Mouse (Mus musculus): ENCODE measurements around the gene Tpst1.

DNA sequence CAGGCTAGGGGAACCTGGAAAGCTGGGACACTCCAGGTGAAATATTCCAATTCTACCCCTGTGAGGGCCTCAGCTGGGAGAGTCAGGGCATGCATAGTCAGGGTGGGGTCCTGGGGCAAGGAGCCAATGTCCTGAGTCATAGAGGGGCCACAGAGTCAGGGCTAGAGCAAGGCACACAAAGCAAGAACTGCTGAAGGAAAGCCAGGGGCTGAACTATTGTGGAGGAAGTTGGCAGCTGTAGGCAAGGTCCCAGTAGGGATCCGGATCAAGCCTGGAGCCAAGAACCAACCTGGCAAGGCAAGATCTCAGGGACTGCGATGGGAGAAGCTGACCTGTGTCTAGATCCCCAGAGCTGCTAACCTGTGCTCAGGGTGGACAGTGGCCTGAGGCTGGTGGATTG lies 9.4 kb upstream of the Tpst1 start:
- no peak for TF ChIP-seq MAX (IDR thresholded peaks at IDR 0.05; ENCODE audit: low read depth)
- TF ChIP-seq CEBPB (IDR thresholded peaks at IDR 0.05; ENCODE audit: insufficient read depth, poor library complexity, severe bottlenecking): no peak
- no peak for TF ChIP-seq E2F4 (IDR thresholded peaks at IDR 0.05; ENCODE audit: insufficient read depth)
- TF ChIP-seq POLR2A (IDR thresholded peaks at IDR 0.05; ENCODE audit: insufficient read length, low read depth): no peak
- no peak for TF ChIP-seq MYOG (IDR thresholded peaks at IDR 0.05; ENCODE audit: control insufficient read depth in 1 of 3, insufficient read depth in 1 of 3, insufficient read length in 2 of 3, low read depth in 2 of 3)
- no peak for TF ChIP-seq REST (IDR thresholded peaks at IDR 0.05; ENCODE audit: insufficient read depth, insufficient read length)
- no peak for TF ChIP-seq POLR2AphosphoS2 (IDR thresholded peaks at IDR 0.05; ENCODE audit: insufficient read length, low read depth)
- no peak for TF ChIP-seq USF1 (IDR thresholded peaks at IDR 0.05; ENCODE audit: low read depth)
- TF ChIP-seq MYOD1 (IDR thresholded peaks at IDR 0.05; ENCODE audit: control insufficient read depth in 1 of 3, insufficient read length in 2 of 3, low read depth in 2 of 3): no peak
- TF ChIP-seq SRF (IDR thresholded peaks at IDR 0.05; ENCODE audit: control insufficient read depth, insufficient read length, low read depth): no peak
